Mouse (Mus musculus) neural tube, embryonic 15.5 days (tissue): ENCODE results near the gene Selenot. TPM values are rescaled to one million over a fixed set of nuclear protein-coding genes. Genes with fewer than 3 reads are reported as not detected.

Experiments
- polyA plus RNA-seq: library from polyadenylated mRNA; unstranded; fragments of >200 nt; fragmentation: Nextera tagmentation; extraction: Ambion mirVana; gene quantifications from 2 replicates; pipeline ENCODE4 v1.2.1, GENCODE M21; 2015

The Selenot gene
- polyA plus RNA-seq, 1 experiment from 2014 or later, result 27.2 TPM

Other genes starting within 250 kb of the Selenot start
- gene Tsc22d2, start 161.9 kb upstream of the Selenot start, polyA plus RNA-seq, result 7.7 and 8.6 TPM in 2 replicates
- gene Eif2a, start 50.8 kb upstream of the Selenot start, polyA plus RNA-seq, result 34.3 and 41.8 TPM in 2 replicates
- 57.8 and 77.5 TPM in 2 replicates for gene Serp1, start 50.7 kb upstream of the Selenot start, polyA plus RNA-seq
- 0.18 TPM in 1 of 2 replicates, not detected in the other for gene Erich6, start 60.6 kb downstream of the Selenot start, polyA plus RNA-seq
- 10.2 and 12.2 TPM in 2 replicates for gene Siah2, start 115.8 kb downstream of the Selenot start, polyA plus RNA-seq
- 0.17 and 0.26 TPM in 2 replicates for gene Mindy4b-ps, start 245.7 kb downstream of the Selenot start, polyA plus RNA-seq